Mouse (Mus musculus): Measurements from ENCODE around the gene Apobec4.

DNA sequence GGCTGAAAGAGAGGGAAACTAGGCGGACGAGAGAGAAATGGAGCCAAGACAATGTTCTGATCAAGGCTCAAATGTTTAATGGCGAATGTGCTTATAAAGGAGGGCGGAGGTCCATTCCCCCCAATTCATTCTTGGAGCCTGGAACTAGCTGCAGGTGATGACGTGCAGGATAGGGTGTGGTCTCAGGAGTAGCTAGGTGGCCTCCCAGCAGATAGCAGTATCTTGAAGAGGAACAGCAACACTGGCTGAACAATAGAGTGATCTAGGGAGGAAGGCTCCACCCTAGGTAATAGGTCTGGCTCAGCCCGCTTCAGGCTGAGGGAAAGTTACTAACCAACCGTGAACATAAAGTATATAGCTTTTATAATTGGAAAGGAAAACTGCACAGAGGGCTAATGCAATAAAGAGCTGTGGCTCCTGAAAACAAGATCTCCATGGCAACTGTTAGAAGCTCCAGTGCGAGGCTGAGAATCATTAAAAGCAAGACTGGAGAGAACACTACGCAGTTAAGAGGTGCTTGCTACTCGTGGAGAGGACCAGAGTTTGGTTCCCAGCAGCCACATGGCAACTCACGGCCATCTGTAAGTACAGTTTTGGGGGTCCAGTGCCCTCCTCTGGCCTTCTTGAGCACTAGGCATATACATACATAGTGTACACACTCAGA is 28.7 kb upstream of the Apobec4 start:
- TF ChIP-seq CTCF (IDR thresholded peaks at IDR 0.05 in 2 of 3, conservative IDR thresholded peaks at IDR 0.05 in 1 of 3; ENCODE audit: control insufficient read depth in 1 of 3, insufficient read depth in 1 of 3, low read depth in 2 of 3, low read length in 3 of 3, poor library complexity in 1 of 3, severe bottlenecking in 1 of 3), result peak in 1 of 3 experiments; percentile 14; a peak in 1 of 6 replicates
- peak in 1 of 2 experiments; percentile 19; a peak in 1 of 4 replicates for TF ChIP-seq EP300 (IDR thresholded peaks at IDR 0.05; ENCODE audit: low read depth in 1 of 2, low read length in 2 of 2)
- TF ChIP-seq MAFK (IDR thresholded peaks at IDR 0.05; ENCODE audit: borderline replicate concordance, low read depth, low read length), result no peak
- no peak for TF ChIP-seq POLR2A (IDR thresholded peaks at IDR 0.05; ENCODE audit: control insufficient read depth in 1 of 2, insufficient read depth in 1 of 2, low read depth in 1 of 2, low read length in 2 of 2, poor library complexity in 1 of 2)
- TF ChIP-seq TCF12 (IDR thresholded peaks at IDR 0.05; ENCODE audit: low read depth, low read length), result no peak
- TF ChIP-seq SMC3 (IDR thresholded peaks at IDR 0.05; ENCODE audit: low read depth, low read length), result peak; percentile 25; the same call in 1 of the 2 replicates
- TF ChIP-seq ZMIZ1 (IDR thresholded peaks at IDR 0.05; ENCODE audit: low read depth, low read length), result no peak
- no peak for TF ChIP-seq KAT2A (conservative IDR thresholded peaks at IDR 0.05; ENCODE audit: low read depth, low read length)
- no peak for TF ChIP-seq TAL1 (IDR thresholded peaks at IDR 0.05; ENCODE audit: low read length)
